Mouse (Mus musculus): ENCODE results near the gene Ttc7b. TPM values are rescaled to one million over a fixed set of nuclear protein-coding genes. Genes with fewer than 3 reads are reported as not detected.

The Ttc7b gene
- polyA plus RNA-seq, 1 experiment from 2014 or later = 4.6 TPM

DNA sequence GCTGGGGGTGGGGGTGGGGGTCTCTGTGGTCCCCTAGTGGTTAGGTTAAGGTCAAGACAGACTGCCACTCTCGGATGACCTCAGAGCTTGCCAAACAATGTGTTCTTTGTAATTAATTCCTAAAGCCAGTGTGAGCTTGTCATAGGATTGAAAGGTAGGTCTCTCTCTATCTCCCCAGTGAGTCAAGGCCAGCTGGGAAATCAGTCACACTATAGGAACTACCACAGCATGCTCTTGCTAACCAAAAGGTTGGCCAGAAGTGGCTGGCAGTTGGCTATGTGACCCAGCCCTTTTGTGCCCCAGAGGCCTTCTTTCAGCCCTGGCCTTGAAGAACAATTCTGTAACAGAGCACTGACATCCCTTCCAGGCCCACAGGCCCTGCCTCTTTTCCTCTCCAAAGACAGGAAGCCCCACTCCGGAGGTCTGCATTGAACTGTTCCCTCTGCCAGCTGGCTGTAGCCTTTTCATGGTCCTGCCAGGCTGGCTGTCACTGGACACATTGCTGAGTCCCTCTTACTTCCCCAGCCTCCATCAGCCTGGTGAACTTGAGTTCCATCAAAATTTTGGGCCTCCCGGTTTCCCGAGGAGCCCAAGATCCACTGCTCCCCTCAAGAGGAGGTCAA, 215.5 kb downstream of the Ttc7b start:
- H3K9ac ChIP-seq = no peak overlapping the region
- no peak overlapping the region; the same call in 1 of the 2 replicates for H3K27ac ChIP-seq
- 0 out of 2 replicates have a peak, but pooled peaks cover 4% of the 10 kb centered on the region for H3K36me3 ChIP-seq
- H3K27me3 ChIP-seq = no peaks in the 10 kb centered on the region
- H3K4me2 ChIP-seq = no peak overlapping the region
- WGBS = 74% methylated on average over 4 of the region's 4 CpGs
- no peak for ATAC-seq (ENCODE audit: borderline replicate concordance, extremely low read depth, low FRiP score, low TSS enrichment)
- peaks cover 32% of the 10 kb centered on the region for H3K4me1 ChIP-seq
- H3K9me3 ChIP-seq = no peaks in the 10 kb centered on the region
- H3K4me3 ChIP-seq = no peak overlapping the region

DNA sequence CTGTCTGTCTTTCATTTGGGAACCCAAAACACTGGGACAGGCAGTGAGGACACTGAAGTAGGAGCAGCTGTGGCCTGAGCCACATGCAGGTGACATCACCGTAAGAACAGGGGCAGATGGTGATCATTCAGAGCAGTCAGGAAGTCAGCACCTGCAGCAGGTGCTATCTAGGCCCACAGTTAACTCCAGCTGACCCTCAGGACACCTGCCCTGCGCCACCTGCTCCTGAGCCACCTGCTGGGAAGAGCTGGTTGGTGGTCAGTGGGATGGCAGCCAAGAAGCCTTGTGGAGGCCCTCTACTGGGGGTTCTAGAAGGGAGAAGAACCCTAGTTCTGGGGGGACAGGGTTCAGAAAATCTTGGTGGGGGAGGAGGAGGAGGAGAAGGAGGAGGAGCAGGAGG, 216.3 kb downstream of the Ttc7b start:
- H3K27me3 ChIP-seq = no peaks in the 10 kb centered on the region
- 0 out of 2 replicates have a peak, but pooled peaks cover 4% of the 10 kb centered on the region for H3K36me3 ChIP-seq
- no peak overlapping the region for H3K4me2 ChIP-seq
- WGBS = 93% methylated on average over 2 of the region's 2 CpGs
- no peak for ATAC-seq (ENCODE audit: borderline replicate concordance, extremely low read depth, low FRiP score, low TSS enrichment)
- no peak overlapping the region for H3K9ac ChIP-seq
- H3K4me3 ChIP-seq = no peak overlapping the region
- no peak overlapping the region for H3K27ac ChIP-seq
- H3K9me3 ChIP-seq = no peaks in the 10 kb centered on the region
- peaks cover 41% of the 10 kb centered on the region for H3K4me1 ChIP-seq

DNA sequence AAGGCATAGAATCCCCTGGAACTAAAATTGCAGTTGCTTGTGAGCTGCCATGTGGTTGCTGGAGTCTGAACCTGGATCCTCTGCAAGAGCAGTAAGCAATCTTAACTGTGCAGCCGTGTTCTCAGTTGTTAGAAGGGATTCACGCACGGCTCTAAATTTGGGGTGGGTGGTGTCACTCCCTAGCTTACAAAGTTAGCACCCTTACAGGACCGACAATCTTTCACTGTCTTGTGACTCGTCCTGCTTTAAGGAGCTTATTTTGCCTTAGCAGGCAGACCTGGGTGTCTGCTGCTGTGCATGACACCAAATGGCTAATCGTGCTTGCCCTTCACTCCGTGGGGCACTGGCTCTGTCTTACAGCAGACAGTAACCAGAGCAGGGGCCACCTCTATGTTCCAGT, 217.5 kb downstream of the Ttc7b start:
- no peaks in the 10 kb centered on the region for H3K27me3 ChIP-seq
- H3K27ac ChIP-seq = no peak overlapping the region
- no peaks in the 10 kb centered on the region for H3K9me3 ChIP-seq
- no peak overlapping the region for H3K4me2 ChIP-seq
- peaks cover 42% of the 10 kb centered on the region for H3K4me1 ChIP-seq
- WGBS = 79% methylated on average over 7 of the region's 7 CpGs
- H3K36me3 ChIP-seq = 0 out of 2 replicates have a peak, but pooled peaks cover 4% of the 10 kb centered on the region
- ATAC-seq (ENCODE audit: borderline replicate concordance, extremely low read depth, low FRiP score, low TSS enrichment) = no peak
- H3K9ac ChIP-seq = no peak overlapping the region
- no peak overlapping the region for H3K4me3 ChIP-seq

DNA sequence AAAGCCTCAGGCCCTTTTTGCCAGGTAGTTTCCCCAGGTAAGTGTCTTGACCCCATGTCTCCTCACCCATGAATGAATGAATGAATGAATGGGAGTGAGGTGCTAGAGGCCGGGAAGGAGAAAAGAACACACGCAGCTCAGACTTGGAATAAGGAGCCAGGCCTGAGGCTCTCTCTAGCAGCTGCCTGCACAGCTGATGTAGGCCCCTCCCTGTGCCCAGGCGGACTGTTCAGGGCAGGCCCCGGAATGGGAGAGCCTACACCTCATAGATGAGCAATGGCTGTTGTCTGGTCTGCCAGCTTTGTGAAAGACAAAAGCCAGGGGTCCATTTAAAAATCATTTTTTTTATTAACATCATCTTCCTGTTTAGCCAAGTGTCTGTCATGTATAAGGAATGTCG, 220.2 kb downstream of the Ttc7b start:
- Histone ChIP-seq H3K27ac (no peak overlapping the region), H3K27me3 (no peaks in the 10 kb centered on the region), H3K4me3 (no peak overlapping the region), H3K4me1 (peaks cover 26% of the 10 kb centered on the region), H3K9me3 (no peaks in the 10 kb centered on the region), H3K9ac (no peak overlapping the region), H3K4me2 (no peak overlapping the region), H3K36me3 (0 out of 2 replicates have a peak, but pooled peaks cover 4% of the 10 kb centered on the region)
- 80% methylated on average over 5 of the region's 5 CpGs for WGBS
- no peak for ATAC-seq (ENCODE audit: borderline replicate concordance, extremely low read depth, low FRiP score, low TSS enrichment)

DNA sequence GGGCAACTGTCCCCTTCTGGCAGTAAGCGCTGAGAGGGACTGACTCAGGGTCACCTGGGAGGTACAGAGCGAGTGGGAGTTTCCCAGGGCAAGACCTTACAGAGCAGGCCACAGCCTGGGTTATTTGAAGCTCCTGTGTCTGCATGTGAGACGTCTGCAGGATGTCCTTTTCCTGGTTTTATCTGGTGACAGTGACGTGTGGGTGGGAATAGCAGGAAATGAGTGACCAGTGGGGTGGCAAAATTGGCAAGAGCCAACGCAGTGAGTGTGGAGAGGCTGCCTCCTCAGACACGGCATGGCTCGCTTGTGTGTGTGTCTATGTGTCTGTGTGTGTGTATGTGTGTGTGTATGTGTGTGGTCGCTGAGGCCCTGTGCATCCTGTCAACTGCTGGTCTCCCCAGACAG, 221.3 kb downstream of the Ttc7b start:
- Histone ChIP-seq H3K27me3 (no peaks in the 10 kb centered on the region), H3K4me2 (no peak overlapping the region), H3K9ac (no peak overlapping the region), H3K4me1 (peaks cover 17% of the 10 kb centered on the region), H3K36me3 (0 out of 2 replicates have a peak, but pooled peaks cover 4% of the 10 kb centered on the region), H3K4me3 (no peak overlapping the region), H3K27ac (peak overlapping the region; percentile 30), H3K9me3 (no peaks in the 10 kb centered on the region)
- WGBS = 48% methylated on average over 8 of the region's 8 CpGs
- ATAC-seq (ENCODE audit: borderline replicate concordance, extremely low read depth, low FRiP score, low TSS enrichment) = peak; percentile 76

DNA sequence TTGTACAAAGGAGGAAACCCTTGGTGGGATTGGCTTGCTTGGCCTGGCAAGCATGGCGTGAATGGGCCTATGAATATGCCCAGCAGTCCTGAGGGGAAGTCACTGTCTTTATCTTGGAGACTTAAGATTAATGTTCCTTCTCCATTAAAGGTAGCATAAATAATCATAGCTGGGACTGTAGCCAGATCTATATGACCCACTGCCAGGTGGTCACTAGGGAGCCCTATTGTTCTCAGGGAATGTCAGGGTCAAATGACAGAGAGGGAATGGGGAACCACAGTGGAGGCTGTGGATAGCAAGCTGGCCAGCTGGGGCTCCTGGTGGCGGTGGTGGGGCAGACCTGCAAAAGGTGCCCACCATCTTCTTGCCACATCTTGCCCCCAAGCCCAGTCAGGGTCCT, 221.8 kb downstream of the Ttc7b start:
- peak overlapping the region; percentile 30 for H3K27ac ChIP-seq

DNA sequence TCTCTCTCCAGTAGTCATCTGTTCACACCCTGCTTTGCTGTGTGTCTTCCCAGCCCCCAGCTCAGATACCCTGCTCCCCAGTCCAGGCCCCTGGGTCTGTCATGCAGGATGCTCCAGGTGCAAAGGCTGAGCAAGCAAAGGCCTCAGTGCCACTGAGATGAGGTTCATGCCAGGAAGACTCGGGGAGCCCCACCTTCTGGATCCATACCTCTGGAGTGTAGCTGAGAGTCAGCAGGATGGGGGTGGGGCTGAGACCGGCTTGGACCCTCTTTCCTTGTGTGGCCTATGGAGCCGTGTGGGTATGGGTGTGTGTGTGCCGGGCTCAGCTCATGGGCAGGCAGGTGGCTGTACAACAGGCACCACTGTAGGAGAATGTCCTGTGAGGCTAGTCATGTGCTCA, 222.7 kb downstream of the Ttc7b start:
- no peak overlapping the region for H3K9ac ChIP-seq
- no peak overlapping the region for H3K4me3 ChIP-seq
- 77% methylated on average over 4 of the region's 4 CpGs for WGBS
- no peak overlapping the region for H3K27ac ChIP-seq
- no peaks in the 10 kb centered on the region for H3K9me3 ChIP-seq
- 0 out of 2 replicates have a peak, but pooled peaks cover 4% of the 10 kb centered on the region for H3K36me3 ChIP-seq
- no peaks in the 10 kb centered on the region for H3K27me3 ChIP-seq
- peaks cover 25% of the 10 kb centered on the region for H3K4me1 ChIP-seq
- H3K4me2 ChIP-seq = no peak overlapping the region
- ATAC-seq (ENCODE audit: borderline replicate concordance, extremely low read depth, low FRiP score, low TSS enrichment) = no peak

More for the DNA sequence above, 221.8 kb downstream of the Ttc7b start:
- no peak overlapping the region for H3K4me3 ChIP-seq
- no peak overlapping the region for H3K4me2 ChIP-seq
- 72% methylated on average over 2 of the region's 2 CpGs for WGBS
- H3K36me3 ChIP-seq = 0 out of 2 replicates have a peak, but pooled peaks cover 4% of the 10 kb centered on the region
- H3K9me3 ChIP-seq = no peaks in the 10 kb centered on the region
- no peaks in the 10 kb centered on the region for H3K27me3 ChIP-seq
- peaks cover 21% of the 10 kb centered on the region for H3K4me1 ChIP-seq
- peak; percentile 31; the same call in 1 of the 2 replicates for ATAC-seq (ENCODE audit: borderline replicate concordance, extremely low read depth, low FRiP score, low TSS enrichment)
- no peak overlapping the region for H3K9ac ChIP-seq

DNA sequence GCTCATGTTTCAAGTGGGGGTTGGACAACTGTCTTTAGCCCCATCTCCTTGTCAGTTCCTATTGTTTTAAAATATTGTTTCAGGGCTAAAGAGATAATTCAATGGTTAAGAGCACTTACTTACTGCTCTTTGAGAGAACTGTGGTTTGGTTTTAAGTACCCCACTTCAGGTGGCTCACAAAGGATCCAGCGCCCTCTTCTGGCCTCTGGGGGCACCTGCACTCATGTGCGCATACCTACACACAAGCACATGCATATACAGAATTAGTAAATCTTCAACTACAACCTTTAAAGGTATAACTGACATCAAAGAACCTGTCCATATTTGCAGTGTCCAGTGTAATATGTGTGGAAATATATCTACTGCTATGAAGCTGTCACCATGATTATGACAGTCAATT, 226.2 kb downstream of the Ttc7b start:
- H3K4me3 ChIP-seq = no peak overlapping the region
- H3K27me3 ChIP-seq = no peaks in the 10 kb centered on the region
- H3K4me2 ChIP-seq = no peak overlapping the region
- no peak overlapping the region for H3K9ac ChIP-seq
- no peak for ATAC-seq (ENCODE audit: borderline replicate concordance, extremely low read depth, low FRiP score, low TSS enrichment)
- WGBS = 79% methylated on average over 2 of the region's 2 CpGs
- no peaks in the 10 kb centered on the region for H3K36me3 ChIP-seq
- no peaks in the 10 kb centered on the region for H3K9me3 ChIP-seq
- H3K4me1 ChIP-seq = peaks cover 35% of the 10 kb centered on the region
- H3K27ac ChIP-seq = no peak overlapping the region

DNA sequence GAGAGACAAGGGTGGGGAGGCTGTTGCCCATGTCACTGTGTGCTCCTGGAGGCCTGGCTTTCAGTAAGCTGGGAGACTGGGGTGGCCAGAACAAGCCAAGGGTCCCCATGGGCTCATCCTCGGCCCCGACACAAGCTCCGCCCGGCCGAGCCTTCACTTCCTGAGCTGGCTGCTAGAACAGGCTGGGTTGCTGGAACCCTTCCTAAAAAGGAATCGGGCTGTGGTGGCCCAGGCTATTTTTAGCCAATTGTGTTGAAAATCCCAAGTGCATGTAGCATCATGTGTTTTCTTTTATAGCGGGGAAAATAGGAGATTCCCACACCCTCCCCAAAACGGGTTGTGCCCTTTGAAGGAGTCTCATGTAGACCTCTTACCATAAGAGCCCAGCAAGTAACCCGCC, 226.7 kb downstream of the Ttc7b start:
- H3K27ac ChIP-seq = no peak overlapping the region
- no peaks in the 10 kb centered on the region for H3K36me3 ChIP-seq
- no peak overlapping the region for H3K4me2 ChIP-seq
- no peak overlapping the region for H3K9ac ChIP-seq
- no peak for ATAC-seq (ENCODE audit: borderline replicate concordance, extremely low read depth, low FRiP score, low TSS enrichment)
- no peak overlapping the region for H3K4me3 ChIP-seq
- H3K4me1 ChIP-seq = peaks cover 35% of the 10 kb centered on the region
- no peaks in the 10 kb centered on the region for H3K9me3 ChIP-seq
- H3K27me3 ChIP-seq = no peaks in the 10 kb centered on the region
- 72% methylated on average over 9 of the region's 9 CpGs for WGBS

DNA sequence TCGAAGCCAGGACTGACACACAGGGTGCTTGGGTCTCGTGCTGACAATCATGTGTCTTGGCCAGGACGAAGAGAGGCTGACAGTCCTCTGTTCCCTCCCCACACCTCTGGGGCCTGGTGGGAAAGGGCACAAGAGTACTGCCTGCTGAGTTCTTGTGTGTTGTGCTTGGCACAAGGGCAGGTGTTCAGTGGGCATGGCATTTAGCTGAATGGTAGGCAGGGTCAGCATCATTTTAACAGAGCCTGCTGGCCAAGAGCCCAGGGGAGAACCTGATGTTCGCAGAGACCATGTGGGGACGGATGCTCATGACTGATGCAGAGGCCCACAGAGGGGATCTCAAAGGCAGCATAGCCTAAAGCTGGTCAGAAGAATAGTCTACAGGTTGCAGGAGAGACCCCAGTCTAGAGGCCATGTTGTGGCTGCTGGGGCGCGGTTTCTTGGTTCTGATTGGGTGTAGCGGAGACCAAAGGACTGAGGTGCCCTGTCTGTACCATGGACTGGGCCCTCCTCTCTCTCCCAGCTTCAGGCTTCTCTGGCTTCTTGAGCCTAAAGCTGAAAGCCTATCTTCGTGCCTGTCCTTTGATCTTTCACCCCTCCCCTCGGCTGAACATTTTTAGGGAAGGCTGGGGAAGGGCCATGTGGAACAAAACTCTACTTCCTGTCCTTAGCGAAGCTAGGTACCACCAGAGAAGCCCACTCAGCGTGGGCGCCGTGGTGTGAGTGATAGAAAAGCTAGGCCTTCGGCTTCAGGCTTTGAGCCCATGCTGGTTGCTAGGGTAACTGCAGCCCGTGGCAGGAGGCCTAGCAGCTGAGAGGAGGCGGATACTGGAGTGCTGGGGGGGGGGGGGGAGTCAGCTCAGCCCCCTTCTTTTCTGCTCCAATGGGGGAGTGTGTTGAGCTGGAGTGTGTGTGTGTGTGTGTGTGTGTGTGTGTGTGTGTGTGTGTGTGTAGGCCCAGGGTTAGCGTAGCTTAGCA, 229.6 kb downstream of the Ttc7b start:
- Histone ChIP-seq H3K4me2 (no peak overlapping the region), H3K4me3 (no peak overlapping the region), H3K4me1 (peaks cover 47% of the 10 kb centered on the region), H3K27ac (peak overlapping the region; percentile 91), H3K9ac (no peak overlapping the region), H3K36me3 (no peaks in the 10 kb centered on the region), H3K27me3 (no peaks in the 10 kb centered on the region), H3K9me3 (no peaks in the 10 kb centered on the region)
- ATAC-seq (ENCODE audit: borderline replicate concordance, extremely low read depth, low FRiP score, low TSS enrichment) = peak; percentile 54
- WGBS = 42% methylated on average over 18 of the region's 18 CpGs

DNA sequence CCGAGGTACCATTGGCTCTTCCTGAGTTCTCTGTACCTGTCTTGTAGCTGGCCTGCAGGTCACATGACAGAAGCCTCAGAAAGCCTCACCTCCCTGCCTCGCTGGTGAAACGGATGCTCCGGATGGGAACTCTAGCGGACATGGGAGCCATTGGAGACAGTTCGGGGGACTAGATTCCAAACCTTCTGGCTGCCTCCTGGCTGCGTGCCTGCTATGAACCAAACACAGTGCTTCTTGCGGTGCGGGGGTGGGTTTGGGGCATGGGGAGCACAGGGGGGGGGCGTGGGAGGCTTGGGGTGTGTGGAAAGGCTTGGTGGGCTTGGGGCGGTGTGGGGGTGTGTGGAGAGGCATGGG, 230.5 kb downstream of the Ttc7b start:
- H3K9me3 ChIP-seq = no peaks in the 10 kb centered on the region
- H3K4me3 ChIP-seq = no peak overlapping the region
- H3K9ac ChIP-seq = no peak overlapping the region
- peak; percentile 1; the same call in 1 of the 2 replicates for ATAC-seq (ENCODE audit: borderline replicate concordance, extremely low read depth, low FRiP score, low TSS enrichment)
- WGBS = 31% methylated on average over 11 of the region's 11 CpGs
- H3K4me1 ChIP-seq = peaks cover 47% of the 10 kb centered on the region
- H3K4me2 ChIP-seq = peak overlapping the region; percentile 41
- H3K27ac ChIP-seq = peak overlapping the region; percentile 91
- no peaks in the 10 kb centered on the region for H3K27me3 ChIP-seq
- no peaks in the 10 kb centered on the region for H3K36me3 ChIP-seq
